Mouse (Mus musculus) embryo, embryonic 11.5 days (tissue): ENCODE data around the gene Eif3k.

ENCODE experiments used
- DNase-seq: peaks from one replicate; pipeline ENCODE4 v3.0.0-alpha.2; 2012; ENCODE audit warnings: low read depth, low spot score

Eif3k gene

GRCm38 (mm10) chr7:28981651-28982273 lies at the start of gene Eif3k, which contains the start of gene Map4k1:
Eif3k (minus strand) TSS chr7:28981864.
Map4k1 (plus strand) TSS chr7:28982050.
- DNase-seq: peak; percentile 99

- no peak for DNase-seq
Measured at GRCm38 (mm10) chr7:29029690-29030656, 48.3 kb upstream of the Eif3k start.

- DNase-seq: no peak
Measured at GRCm38 (mm10) chr7:29028761-29029160, 47.1 kb upstream of the Eif3k start.

GRCm38 (mm10) chr7:29026811-29027210 lies 45.1 kb upstream of the Eif3k start:
- no peak for DNase-seq

GRCm38 (mm10) chr7:29026195-29026594 lies 44.5 kb upstream of the Eif3k start:
- DNase-seq: no peak

- DNase-seq: no peak
Measured at GRCm38 (mm10) chr7:29025566-29025965, 43.9 kb upstream of the Eif3k start.

GRCm38 (mm10) chr7:29023514-29023913 lies 41.9 kb upstream of the Eif3k start:
- no peak for DNase-seq

GRCm38 (mm10) chr7:29022479-29022878 lies 40.8 kb upstream of the Eif3k start:
- no peak for DNase-seq

- DNase-seq: no peak
Measured at GRCm38 (mm10) chr7:29019447-29020220, 38.0 kb upstream of the Eif3k start.

- DNase-seq: no peak
Measured at GRCm38 (mm10) chr7:29017222-29017621, 35.6 kb upstream of the Eif3k start.

GRCm38 (mm10) chr7:29016440-29016839 lies 34.8 kb upstream of the Eif3k start:
- DNase-seq: no peak

- no peak for DNase-seq
Measured at GRCm38 (mm10) chr7:29014984-29015383, 33.3 kb upstream of the Eif3k start.

GRCm38 (mm10) chr7:29008714-29009113 lies 27.1 kb upstream of the Eif3k start:
- no peak for DNase-seq

GRCm38 (mm10) chr7:29008171-29008570 lies 26.5 kb upstream of the Eif3k start:
- no peak for DNase-seq

GRCm38 (mm10) chr7:29007224-29008101 lies 25.8 kb upstream of the Eif3k start:
- DNase-seq: no peak

GRCm38 (mm10) chr7:29000651-29001605 lies 19.3 kb upstream of the Eif3k start:
- DNase-seq: peak; percentile 69

GRCm38 (mm10) chr7:28993402-28993801 lies 11.7 kb upstream of the Eif3k start:
- no peak for DNase-seq

- DNase-seq: no peak
Measured at GRCm38 (mm10) chr7:28992997-28993396, 11.3 kb upstream of the Eif3k start.

- no peak for DNase-seq
Measured at GRCm38 (mm10) chr7:28991616-28992015, 10.0 kb upstream of the Eif3k start.

GRCm38 (mm10) chr7:28990766-28991273 lies 9.2 kb upstream of the Eif3k start:
- DNase-seq: no peak
